Comparison of ENCODE assay signal across 24 mouse cellular contexts in genomic region chr6:50120931-50121330, GRCm38 (mm10). TPM values are rescaled to one million over a fixed set of nuclear protein-coding genes. Genes with fewer than 3 reads are reported as not detected.
A peak's percentile ranks its signal among the peaks of the same experiment; 100 is the strongest.
DNase-seq lines count a peak whose midpoint lies in the region; ATAC-seq and TF ChIP-seq lines count a peak whose summit lies in the region.
"Had no signal": no experiment of that assay in that cellular context is flagged by ENCODE, and none has a peak within 500 bp of the region (broad histone marks: within the 10 kb centered on the region; RNA-seq: fewer than 3 reads in every experiment).

No protein-coding gene starts in this region.

- H3K36me3 ChIP-seq in MEL (ENCODE audit: control insufficient read depth in 1 of 2, insufficient read depth in 2 of 2, low read length in 2 of 2), result peaks cover 2 to 4% of the 10 kb centered on the region in 2 experiments; a peak in 2 of 4 replicates
- no peaks in the 10 kb centered on the region for H3K36me3 ChIP-seq in stomach, postnatal 0 days (ENCODE audit: control insufficient read depth, insufficient read depth, low read length)
- H3K36me3 ChIP-seq: hindbrain, embryonic 15.5 days had no signal

- TF ChIP-seq POLR2A in MEL (IDR thresholded peaks at IDR 0.05; ENCODE audit: control insufficient read depth in 1 of 2, insufficient read depth in 1 of 2, low read depth in 1 of 2, low read length in 2 of 2, poor library complexity in 1 of 2), result no peak

- no peaks in the 10 kb centered on the region for H3K9me3 ChIP-seq in MEL (replicated peaks; ENCODE audit: insufficient read depth, low read length)
- no peaks in the 10 kb centered on the region for H3K9me3 ChIP-seq in stomach, postnatal 0 days (ENCODE audit: control insufficient read depth, low read length)
- H3K9me3 ChIP-seq: forebrain, embryonic 13.5 days; heart, embryonic 10.5 days; hindbrain, embryonic 12.5 days; hindbrain, embryonic 15.5 days had no signal

- no peak overlapping the region for H3K9ac ChIP-seq in MEL (ENCODE audit: control insufficient read depth, low read depth, low read length, poor library complexity, severe bottlenecking)
- H3K9ac ChIP-seq in stomach, postnatal 0 days (ENCODE audit: low read length), result no peak overlapping the region
- H3K9ac ChIP-seq: forebrain, embryonic 13.5 days; heart, embryonic 13.5 days; hindbrain, embryonic 12.5 days; hindbrain, embryonic 15.5 days had no signal

- H3K4me3 ChIP-seq in MEL (ENCODE audit: control insufficient read depth in 1 of 2, insufficient read depth in 1 of 2, low read depth in 2 of 2, low read length in 2 of 2), result no peak overlapping the region
- no peak overlapping the region for H3K4me3 ChIP-seq in stomach, postnatal 0 days (ENCODE audit: low read depth, low read length)
- H3K4me3 ChIP-seq: forebrain, embryonic 10.5 days; forebrain, embryonic 13.5 days; heart, adult 2 months; heart, embryonic 10.5 days; heart, embryonic 13.5 days; hindbrain, embryonic 12.5 days; hindbrain, embryonic 15.5 days had no signal

- no peak overlapping the region for H3K27ac ChIP-seq in MEL (ENCODE audit: control insufficient read depth, low read depth, low read length)
- no peak overlapping the region for H3K27ac ChIP-seq in stomach, postnatal 0 days (replicated peaks)
- H3K27ac ChIP-seq: forebrain, embryonic 10.5 days; forebrain, embryonic 13.5 days; heart, adult 2 months; heart, embryonic 10.5 days; heart, embryonic 13.5 days; hindbrain, embryonic 12.5 days; hindbrain, embryonic 15.5 days had no signal

- H3K79me2 ChIP-seq in MEL (ENCODE audit: control insufficient read depth, insufficient read depth, low read length, poor library complexity), result peaks cover 24% of the 10 kb centered on the region

- no peak for TF ChIP-seq RAD21 in MEL (IDR thresholded peaks at IDR 0.05; ENCODE audit: low read depth, low read length)

- H3K4me2 ChIP-seq in stomach, postnatal 0 days (replicated peaks; ENCODE audit: low read depth), result no peak overlapping the region
- H3K4me2 ChIP-seq: forebrain, embryonic 13.5 days; heart, embryonic 13.5 days; hindbrain, embryonic 12.5 days; hindbrain, embryonic 15.5 days had no signal

- 71% methylated on average over 1 of the region's 1 CpGs for WGBS in stomach, postnatal 0 days

- no peaks in the 10 kb centered on the region for H3K27me3 ChIP-seq in MEL (ENCODE audit: control insufficient read depth in 1 of 2, insufficient read depth in 2 of 2, low read length in 2 of 2)
- no peaks in the 10 kb centered on the region for H3K27me3 ChIP-seq in stomach, postnatal 0 days (ENCODE audit: control insufficient read depth, insufficient read depth, low read length)
- H3K27me3 ChIP-seq: forebrain, embryonic 13.5 days; heart, embryonic 13.5 days; hindbrain, embryonic 12.5 days; hindbrain, embryonic 15.5 days had no signal

- 0 out of 2 replicates have a peak, but pooled peaks have one; percentile 38 for ATAC-seq in stomach, postnatal 0 days (ENCODE audit: low FRiP score, low TSS enrichment)
- ATAC-seq: forebrain, embryonic 13.5 days; forebrain, embryonic 16.5 days had no signal

- no peak for TF ChIP-seq EP300 in MEL (IDR thresholded peaks at IDR 0.05; ENCODE audit: low read depth in 1 of 2, low read length in 2 of 2)
- TF ChIP-seq EP300 in stomach, postnatal 0 days (optimal IDR thresholded peaks at IDR 0.05), result no peak

- peak; percentile 40 for DNase-seq in heart, adult 11 months
- DNase-seq in heart, postnatal 14 days, result no peak
- DNase-seq in MEL (ENCODE audit: low read depth, low spot score), result peak; percentile 34
- DNase-seq in ZHBTc4 (ENCODE audit: low read depth, low spot score), result peak; percentile 74
- DNase-seq in stomach, postnatal 0 days (ENCODE audit: low spot score), result peak; percentile 33
- DNase-seq in gastrocnemius, postnatal 14 days, result no peak
- no peak for DNase-seq in right cerebral cortex, postnatal 10 days (ENCODE audit: low spot score in 2 of 2)
- DNase-seq in gastrocnemius, postnatal 10 days, result no peak
- DNase-seq: adrenal gland, postnatal 10 days; B cell, adult 2 months; cerebellum, adult 11 months; cerebellum, adult 8-10 months; cerebellum, postnatal 10 days; cerebellum, postnatal 36 days; gastrocnemius, postnatal 25 days; heart, adult 2 months; kidney, adult 18-20 months had no signal

- H3K4me1 ChIP-seq in MEL (ENCODE audit: control insufficient read depth in 1 of 2, insufficient read depth in 2 of 2, low read length in 2 of 2), result peaks cover 2 to 3% of the 10 kb centered on the region in 2 experiments; a peak in 2 of 4 replicates
- H3K4me1 ChIP-seq in stomach, postnatal 0 days (replicated peaks; ENCODE audit: control insufficient read depth, insufficient read depth), result no peaks in the 10 kb centered on the region
- H3K4me1 ChIP-seq: forebrain, embryonic 10.5 days; forebrain, embryonic 13.5 days; hindbrain, embryonic 15.5 days had no signal

- TF ChIP-seq CTCF in MEL (IDR thresholded peaks at IDR 0.05 in 2 of 3, conservative IDR thresholded peaks at IDR 0.05 in 1 of 3; ENCODE audit: control insufficient read depth in 1 of 3, insufficient read depth in 1 of 3, low read depth in 2 of 3, low read length in 3 of 3, poor library complexity in 1 of 3, severe bottlenecking in 1 of 3), result no peak
- no peak for TF ChIP-seq CTCF in stomach, postnatal 0 days (IDR thresholded peaks at IDR 0.05; ENCODE audit: low read depth)

- intact Hi-C loops in heart, postnatal 14 days (cut with DNase I), result no loop called here
- intact Hi-C loops in gastrocnemius, postnatal 14 days (cut with DNase I; ENCODE audit: low total_unique reads), result no loop called here

TF ChIP-seq in MEL, 35 proteins besides CTCF, POLR2A, EP300 and RAD21:
- TF ChIP-seq HCFC1 (IDR thresholded peaks at IDR 0.05; ENCODE audit: low read depth, low read length), result no peak
- no peak for TF ChIP-seq E2F4 (IDR thresholded peaks at IDR 0.05; ENCODE audit: borderline replicate concordance, low read depth, low read length)
- TF ChIP-seq TCF12 (IDR thresholded peaks at IDR 0.05; ENCODE audit: low read depth, low read length), result no peak

RNA-seq across cellular contexts. Expression of gene Mpp6, which starts 10.9 kb away (rescaled TPM):
- total RNA-seq in heart, postnatal 14 days (2021), result 10 to 100 TPM; 53.6 to 54.7 TPM
- total RNA-seq in MEL (2012; rRNA removed), result 68.1 and 79.5 TPM in 2 replicates
- 10 to 100 TPM in 1 of 2 experiments, not detected in 1; 74.8 TPM for polyA plus RNA-seq in MEL (2012; ENCODE audit: insufficient read depth in 1 of 2, insufficient read length in 2 of 2, low read depth in 1 of 2, low replicate concordance in 2 of 2, missing spikeins in 1 of 2)
- 24.5 and 28.1 TPM in 2 replicates for polyA plus RNA-seq in stomach, postnatal 0 days (2015; fragmentation: Nextera tagmentation; extraction: Ambion mirVana)
- total RNA-seq in gastrocnemius, postnatal 14 days (2021), result 100 to 1,000 TPM; 120 to 133 TPM
- total RNA-seq in gastrocnemius, postnatal 10 days (2021), result 100 to 1,000 TPM; 148 to 154 TPM

Comparison
In these comparisons a context has a peak if more than half of its experiments do, and no peak if none do; other contexts are left out.
1. DNase-seq: peak in heart, adult 11 months (single experiment), MEL (single experiment), ZHBTc4 (single experiment) and stomach, postnatal 0 days (single experiment); none in heart, postnatal 14 days (0 of 2), gastrocnemius, postnatal 14 days (single experiment), right cerebral cortex, postnatal 10 days (0 of 2) and gastrocnemius, postnatal 10 days (single experiment).